14 mouse cellular contexts compared by ENCODE assay signal in the genomic region with DNA sequence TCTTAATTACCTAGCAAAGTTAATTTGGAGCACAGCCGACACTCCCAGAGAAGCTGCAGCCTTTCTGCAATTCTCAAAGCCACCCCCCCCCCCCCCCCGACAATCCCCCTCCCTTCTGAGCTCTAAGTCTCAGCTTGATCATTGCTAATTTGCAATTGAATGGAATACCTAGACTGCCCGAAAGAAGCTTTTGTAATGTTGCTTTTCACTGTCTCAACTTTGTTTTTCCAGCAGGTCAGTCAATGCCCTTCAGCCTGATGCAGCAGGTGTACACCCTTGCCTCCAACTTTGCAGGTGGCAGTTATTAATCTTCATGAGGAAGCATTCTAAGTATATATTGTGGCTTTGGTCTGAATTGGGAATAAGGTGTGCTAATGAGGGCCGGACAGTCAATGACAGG.
"Had no signal": no experiment of that assay in that cellular context is flagged by ENCODE, and none has a peak within 500 bp of the region (broad histone marks: within the 10 kb centered on the region; RNA-seq: fewer than 3 reads in every experiment).

No protein-coding gene starts in this region.

- DNase-seq: lung, adult 18-20 months; lung, embryonic 14.5 days; lung, postnatal 10 days; lung, postnatal 4 days; thymus, adult 2 months; thymus, postnatal 25 days; thymus, postnatal 4 days had no signal

- H3K36me3 ChIP-seq: midbrain, embryonic 13.5 days; midbrain, embryonic 15.5 days; neural tube, embryonic 12.5 days; stomach, embryonic 15.5 days had no signal

- H3K27ac ChIP-seq: liver, embryonic 14.5 days; midbrain, embryonic 13.5 days; midbrain, embryonic 15.5 days; neural tube, embryonic 12.5 days; stomach, embryonic 15.5 days; stomach, postnatal 0 days had no signal

- H3K4me1 ChIP-seq: megakaryocyte, embryonic 14.5 days; midbrain, embryonic 13.5 days; midbrain, embryonic 15.5 days; neural tube, embryonic 12.5 days; stomach, embryonic 15.5 days had no signal

- H3K9me3 ChIP-seq: megakaryocyte, embryonic 14.5 days; stomach, embryonic 15.5 days had no signal

- H3K27me3 ChIP-seq: megakaryocyte, embryonic 14.5 days; midbrain, embryonic 13.5 days; midbrain, embryonic 15.5 days; neural tube, embryonic 12.5 days; stomach, embryonic 15.5 days had no signal

- H3K4me3 ChIP-seq: megakaryocyte, embryonic 14.5 days; midbrain, embryonic 13.5 days; midbrain, embryonic 15.5 days; neural tube, embryonic 12.5 days; stomach, embryonic 15.5 days had no signal

- H3K9ac ChIP-seq: liver, embryonic 14.5 days; lung, embryonic 14.5 days; midbrain, embryonic 13.5 days; midbrain, embryonic 15.5 days; neural tube, embryonic 12.5 days; stomach, embryonic 15.5 days had no signal
